Mouse (Mus musculus) G1E (cell line): Measurements from ENCODE around the gene Nedd4. TPM values are rescaled to one million over a fixed set of nuclear protein-coding genes. Genes with fewer than 3 reads are reported as not detected.

Experiments used
- ATAC-seq: 2 replicates; pipeline ENCODE4 v1.8.0; 2016; ENCODE audit warnings: mild to moderate bottlenecking; ENCODE audit not compliant: insufficient number of reproducible peaks, poor library complexity, low FRiP score, severe bottlenecking; ENCODE audit errors: extremely low read depth
- DNase-seq: peaks from one replicate; pipeline ENCODE4 v3.0.0; 2012; ENCODE audit warnings: low spot score
- H3K27me3 ChIP-seq: 2 replicates; pipeline ENCODE4 v1.6.1; 2012; ENCODE audit warnings: mild to moderate bottlenecking, low read length, inconsistent platforms; ENCODE audit not compliant: insufficient read depth
- H3K36me3 ChIP-seq: replicated peaks from 2 replicates; pipeline ENCODE3; 2012; ENCODE audit warnings: mild to moderate bottlenecking, inconsistent platforms
- H3K4me1 ChIP-seq: 2 replicates; pipeline ENCODE4 v1.6.1; 2012; ENCODE audit warnings: low read depth, low read length, inconsistent platforms, mixed read lengths; ENCODE audit not compliant: insufficient read depth
- H3K4me3 ChIP-seq: 2 replicates; pipeline ENCODE4 v1.5.1; 2012; ENCODE audit warnings: low read depth, mild to moderate bottlenecking, inconsistent platforms, low read length, moderate library complexity, mixed read lengths
- H3K9me3 ChIP-seq: replicated peaks from 2 replicates; pipeline ENCODE4 v1.6.1; 2012; ENCODE audit warnings: inconsistent platforms
- CTCF ChIP-seq: IDR thresholded peaks from 2 replicates; pipeline ENCODE4 v1.5.1; 2012; ENCODE audit warnings: low read depth, low read length, inconsistent platforms, mixed read lengths
- GATA1 ChIP-seq: IDR thresholded peaks from 2 replicates; pipeline ENCODE4 v1.6.1; 2012; ENCODE audit warnings: borderline replicate concordance, low read length, inconsistent platforms, mixed read lengths
- GATA2 ChIP-seq: IDR thresholded peaks from 2 replicates; pipeline ENCODE4 v1.6.1; 2012; ENCODE audit warnings: low read depth, low read length, inconsistent platforms, borderline replicate concordance
- POLR2AphosphoS5 ChIP-seq: IDR thresholded peaks from 2 replicates; pipeline ENCODE4 v1.6.1; 2012; ENCODE audit warnings: low read depth, low read length, inconsistent platforms; ENCODE audit not compliant: insufficient replicate concordance
- TAL1 ChIP-seq: conservative IDR thresholded peaks from 2 replicates; pipeline ENCODE4 v1.6.1; 2012; ENCODE audit warnings: low read depth, low read length, inconsistent platforms, mixed read lengths
- polyA plus RNA-seq: library from polyadenylated mRNA; stranded (reverse); fragments of >175 nt; gene quantifications from 2 replicates; pipeline ENCODE4 v1.2.3, GENCODE M21; 2012
- total RNA-seq, 2 experiments: library from RNA; stranded (forward) in 1 of 2; stranded (reverse) in 1 of 2; fragments of 200-1000 nt in 1 of 2; fragments of >200 nt in 1 of 2; fragmentation: Nextera tagmentation in 1 of 2; gene quantifications; 2 replicates each; pipeline ENCODE4 v1.2.3; 2014 to 2017

The Nedd4 gene
- 869 and 984 TPM in 2 replicates for total RNA-seq (2014; fragmentation: Nextera tagmentation)
- total RNA-seq (2017), result 631 and 707 TPM in 2 replicates
- polyA plus RNA-seq, result 399 and 562 TPM in 2 replicates

DNA sequence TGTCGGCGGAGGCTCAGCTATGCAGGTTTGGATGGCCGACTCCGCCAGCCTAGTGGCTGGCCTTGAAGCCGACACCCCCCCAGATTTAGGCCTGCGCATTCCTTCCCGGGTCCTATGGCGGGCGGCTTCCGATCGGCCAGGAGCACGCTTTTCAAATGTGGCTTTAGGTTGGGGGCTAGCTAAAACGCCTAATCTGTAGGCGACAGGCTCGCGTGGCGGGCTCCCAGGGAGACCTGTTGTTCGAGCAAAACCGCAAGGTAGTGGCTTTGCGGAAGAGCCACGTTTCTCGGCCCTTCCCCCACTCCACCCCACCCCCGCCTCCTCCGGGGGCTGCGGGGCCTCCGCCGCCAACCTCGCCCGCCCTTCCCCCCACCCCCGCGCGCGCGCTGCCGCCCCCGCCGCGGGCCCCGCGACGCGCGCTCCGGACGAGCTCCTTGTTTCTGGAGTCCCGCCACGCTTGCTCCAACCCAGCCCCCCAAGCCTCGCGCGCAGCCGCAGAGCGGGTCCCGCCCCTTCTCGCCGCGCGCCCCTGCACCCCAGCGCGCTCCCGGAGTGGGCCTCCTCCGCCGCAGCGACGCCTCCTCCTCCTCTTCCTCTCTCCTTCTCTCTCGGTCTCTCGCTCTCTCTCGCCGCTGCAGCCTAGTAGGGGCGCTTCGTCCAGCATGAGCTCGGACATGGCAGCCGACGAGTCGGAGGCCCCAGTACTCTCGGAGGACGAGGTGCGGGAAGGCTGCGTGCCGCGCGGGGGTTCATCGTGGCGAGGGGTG is at the start of gene Nedd4:
Gene Nedd4, plus strand, starts transcription at position 452 of the 767 bp plus-strand sequence.
- DNase-seq (peak; percentile 80), ATAC-seq (peak; percentile 56)
- Histone ChIP-seq H3K27me3 (no peaks in the 10 kb centered on the region), H3K9me3 (no peaks in the 10 kb centered on the region), H3K36me3 (peaks cover 34% of the 10 kb centered on the region), H3K4me3 (peak within 1 kb of the TSS; percentile 84), H3K4me1 (peaks cover 72% of the 10 kb centered on the region)
- TF ChIP-seq POLR2AphosphoS5 (no peak), GATA1 (no peak), GATA2 (no peak), TAL1 (no peak; the same call in 1 of the 2 replicates), CTCF (no peak)

DNA sequence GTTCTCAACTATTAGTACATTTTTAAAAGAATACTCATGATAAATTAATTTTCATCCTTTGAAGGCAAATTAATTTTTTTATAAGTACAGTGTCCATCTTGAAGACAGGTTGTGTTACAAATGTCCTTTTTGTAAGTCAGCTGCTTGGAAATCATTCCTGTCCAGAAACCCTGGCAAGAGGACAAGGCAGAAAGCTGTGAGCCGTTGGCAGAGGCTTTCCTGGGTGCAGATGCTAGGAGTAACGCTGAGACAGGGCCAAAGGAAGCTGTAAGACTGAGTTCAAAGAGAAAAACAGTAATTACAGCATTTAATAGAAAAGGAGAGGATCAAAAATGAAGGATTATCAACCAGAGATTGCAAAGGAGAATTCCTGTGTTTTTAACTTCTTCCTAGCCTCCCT is 48.3 kb upstream of the Nedd4 start:
- Histone ChIP-seq H3K9me3 (no peaks in the 10 kb centered on the region), H3K4me1 (no peaks in the 10 kb centered on the region), H3K27me3 (no peaks in the 10 kb centered on the region), H3K4me3 (no peak overlapping the region), H3K36me3 (peaks cover 71% of the 10 kb centered on the region)
- ATAC-seq (no peak), DNase-seq (no peak)
- TF ChIP-seq GATA1 (no peak), CTCF (no peak), GATA2 (no peak), TAL1 (no peak), POLR2AphosphoS5 (no peak)

DNA sequence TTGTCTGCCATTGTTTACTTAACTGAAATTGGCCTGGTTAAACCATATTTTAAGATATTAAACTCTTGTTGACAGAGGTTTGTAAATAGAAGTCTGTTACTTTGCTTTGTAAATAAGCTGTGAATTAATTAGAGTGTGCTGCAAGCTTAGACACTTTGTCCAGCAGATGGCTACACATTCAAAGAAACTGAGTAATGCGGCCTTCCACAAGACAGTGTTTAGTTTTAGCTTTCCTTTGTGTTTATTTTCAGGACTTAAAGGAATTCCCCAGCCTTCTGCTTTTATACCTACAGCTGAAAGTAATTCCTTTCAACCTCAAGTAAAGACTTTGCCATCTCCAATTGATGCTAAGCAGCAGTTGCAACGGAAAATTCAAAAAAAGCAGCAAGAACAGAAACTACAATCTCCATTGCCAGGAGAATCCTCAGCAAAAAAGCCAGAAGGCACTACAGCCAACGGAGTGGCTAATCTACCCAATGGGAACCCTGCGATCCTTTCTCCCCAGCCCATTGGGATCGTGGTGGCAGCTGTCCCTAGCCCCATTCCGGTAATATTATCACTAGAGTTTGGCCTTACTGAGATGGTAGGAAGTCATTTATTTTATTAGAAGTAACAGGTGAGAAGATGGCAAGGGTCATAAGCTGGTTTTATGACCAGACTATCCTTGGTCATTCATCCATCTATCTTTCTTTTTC is 47.2 kb upstream of the Nedd4 start:
- H3K4me1 ChIP-seq, result no peaks in the 10 kb centered on the region
- no peaks in the 10 kb centered on the region for H3K27me3 ChIP-seq
- H3K9me3 ChIP-seq, result no peaks in the 10 kb centered on the region
- ATAC-seq (no peak), DNase-seq (no peak)
- TF ChIP-seq GATA1 (no peak), TAL1 (no peak), CTCF (no peak)
- H3K4me3 ChIP-seq, result no peak overlapping the region
- H3K36me3 ChIP-seq, result peaks cover 71% of the 10 kb centered on the region

DNA sequence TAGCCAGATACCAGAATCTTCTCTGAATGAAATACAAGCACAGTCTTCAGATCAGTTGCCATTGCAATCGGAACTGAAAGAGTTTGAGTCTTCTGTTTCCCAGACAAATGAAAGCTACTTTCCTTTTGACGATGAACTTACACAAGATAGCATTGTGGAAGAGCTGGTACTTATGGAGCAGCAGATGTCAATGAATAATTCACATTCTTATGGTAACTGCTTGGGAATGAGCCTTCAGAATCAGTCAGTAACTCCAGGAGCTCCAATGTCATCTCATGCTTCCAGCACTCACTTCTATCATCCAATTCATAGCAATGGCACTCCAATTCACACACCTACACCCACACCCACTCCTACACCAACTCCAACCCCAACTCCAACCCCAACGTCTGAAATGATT is 44.1 kb upstream of the Nedd4 start:
- H3K4me3 ChIP-seq, result no peak overlapping the region
- TF ChIP-seq GATA1 (no peak), POLR2AphosphoS5 (no peak), CTCF (no peak), TAL1 (no peak), GATA2 (no peak)
- no peak for DNase-seq
- no peaks in the 10 kb centered on the region for H3K27me3 ChIP-seq
- H3K36me3 ChIP-seq, result peaks cover 58% of the 10 kb centered on the region
- H3K9me3 ChIP-seq, result no peaks in the 10 kb centered on the region
- no peak for ATAC-seq
- H3K4me1 ChIP-seq, result no peaks in the 10 kb centered on the region

DNA sequence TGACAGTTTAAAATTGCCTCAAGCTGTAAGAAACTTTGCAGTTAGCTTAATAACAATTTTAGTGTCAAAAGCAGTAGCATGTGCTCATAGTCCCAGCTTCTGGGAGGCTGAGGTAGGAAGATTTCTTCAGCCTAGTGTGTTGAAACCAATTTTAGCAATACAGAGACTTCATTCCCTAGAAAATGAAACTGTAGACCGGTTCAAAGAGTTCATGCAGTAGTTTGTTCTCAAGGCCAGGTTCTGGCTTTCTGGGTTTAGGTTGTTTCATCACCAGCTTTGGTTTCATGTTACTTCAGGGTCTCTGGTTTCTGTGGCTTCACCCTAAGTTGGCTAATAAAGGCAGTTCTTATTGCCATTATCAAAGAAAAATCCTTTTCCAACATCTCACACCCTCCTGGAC is 38.5 kb upstream of the Nedd4 start:
- ATAC-seq (no peak), DNase-seq (no peak)
- H3K27me3 ChIP-seq, result no peaks in the 10 kb centered on the region
- H3K36me3 ChIP-seq, result peaks cover 22% of the 10 kb centered on the region
- H3K4me3 ChIP-seq, result no peak overlapping the region
- H3K9me3 ChIP-seq, result no peaks in the 10 kb centered on the region
- peaks cover 11% of the 10 kb centered on the region for H3K4me1 ChIP-seq
- TF ChIP-seq POLR2AphosphoS5 (no peak), GATA1 (no peak), GATA2 (no peak), CTCF (no peak), TAL1 (no peak)

DNA sequence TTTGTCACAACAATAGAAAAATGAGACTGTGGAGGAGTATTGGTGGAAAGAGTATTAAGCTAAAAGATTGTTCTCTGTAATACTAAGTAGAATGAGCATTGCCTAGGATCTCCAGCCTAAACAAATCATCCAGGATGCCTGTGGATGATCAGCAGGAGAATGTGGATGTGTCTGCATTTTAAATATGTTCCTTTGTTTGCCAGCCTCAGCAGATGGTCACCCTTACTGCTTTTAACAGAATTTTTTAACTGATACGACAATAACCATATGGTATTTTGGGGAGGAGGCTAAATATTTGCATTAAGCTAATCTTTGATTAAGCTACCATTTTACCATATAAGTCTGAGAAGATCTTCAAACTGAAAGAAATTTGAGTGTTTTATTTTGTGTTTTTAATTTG is 34.5 kb upstream of the Nedd4 start:
- Histone ChIP-seq H3K4me1 (peaks cover 24% of the 10 kb centered on the region), H3K4me3 (no peak overlapping the region), H3K9me3 (no peaks in the 10 kb centered on the region), H3K36me3 (peaks cover 6% of the 10 kb centered on the region), H3K27me3 (no peaks in the 10 kb centered on the region)
- DNase-seq (no peak), ATAC-seq (no peak)
- TF ChIP-seq GATA1 (no peak), POLR2AphosphoS5 (no peak), TAL1 (no peak)
